Mouse (Mus musculus) forebrain, embryonic 16.5 days (tissue): ENCODE measurements around the gene Nbea. TPM values are rescaled to one million over a fixed set of nuclear protein-coding genes. Genes with fewer than 3 reads are reported as not detected.

ENCODE experiments used
- ATAC-seq: fragments of 200-750 bp; cut with Nextera tagmentation; 2 replicates; pipeline ENCODE4 v1.8.0; 2017; ENCODE audit warnings: mild to moderate bottlenecking, moderate library complexity
- H3K27ac ChIP-seq: fragments of 300-500 bp; sonication (generic); 2 replicates; pipeline ENCODE4 v1.5.1; 2014; ENCODE audit warnings: low read length, control low read depth
- H3K27me3 ChIP-seq: fragments of 300-500 bp; sonication (generic); replicated peaks from 2 replicates; pipeline ENCODE4 v1.6.1; 2014; ENCODE audit warnings: low read length; ENCODE audit not compliant: control insufficient read depth, insufficient read depth
- H3K36me3 ChIP-seq: fragments of 300-500 bp; sonication (generic); 2 replicates; pipeline ENCODE4 v1.6.1; 2014; ENCODE audit not compliant: control insufficient read depth, insufficient read depth
- H3K4me1 ChIP-seq: fragments of 300-500 bp; sonication (generic); replicated peaks from 2 replicates; pipeline ENCODE4 v1.6.1; 2014; ENCODE audit warnings: low read length; ENCODE audit not compliant: control insufficient read depth, insufficient read depth
- H3K4me2 ChIP-seq: fragments of 300-500 bp; sonication (generic); 2 replicates; pipeline ENCODE4 v1.6.1; 2014; ENCODE audit warnings: mild to moderate bottlenecking, low read length, control low read depth
- H3K4me3 ChIP-seq: fragments of 300-500 bp; sonication (generic); replicated peaks from 2 replicates; pipeline ENCODE4 v1.5.1; 2014; ENCODE audit warnings: mild to moderate bottlenecking, low read length, control low read depth
- H3K9ac ChIP-seq: fragments of 300-500 bp; sonication (generic); replicated peaks from 2 replicates; pipeline ENCODE4 v1.6.1; 2014; ENCODE audit warnings: low read depth, low read length, control low read depth
- H3K9me3 ChIP-seq: fragments of 300-500 bp; sonication (generic); 2 replicates; pipeline ENCODE4 v1.6.1; 2016; ENCODE audit warnings: low read length; ENCODE audit not compliant: control insufficient read depth
- WGBS: fragments of 180-500 bp; shearing (Covaris S2); extraction: QIAGEN DNeasy Blood & Tissue Kit; methylation state at CpG from one replicate; pipeline ENCODE4 v1.1.7; 2014; 5-methylcytosine and 5-hydroxymethylcytosine counted together
- polyA plus RNA-seq: library from polyadenylated mRNA; unstranded; fragments of >200 nt; fragmentation: Nextera tagmentation; extraction: Ambion mirVana; gene quantifications from 2 replicates; pipeline ENCODE4 v1.2.1, GENCODE M21; 2015

Gene Nbea
- polyA plus RNA-seq, 1 experiment from 2014 or later: 62.8 TPM

- whole genome bisulfite sequencing: 97% methylated on average over 2 of the region's 2 CpGs
- H3K9me3 ChIP-seq: no peaks in the 10 kb centered on the region
Observed at GRCm38 (mm10) chr3:56157864-56158263, 25.6 kb downstream of the Nbea start.

DNA sequence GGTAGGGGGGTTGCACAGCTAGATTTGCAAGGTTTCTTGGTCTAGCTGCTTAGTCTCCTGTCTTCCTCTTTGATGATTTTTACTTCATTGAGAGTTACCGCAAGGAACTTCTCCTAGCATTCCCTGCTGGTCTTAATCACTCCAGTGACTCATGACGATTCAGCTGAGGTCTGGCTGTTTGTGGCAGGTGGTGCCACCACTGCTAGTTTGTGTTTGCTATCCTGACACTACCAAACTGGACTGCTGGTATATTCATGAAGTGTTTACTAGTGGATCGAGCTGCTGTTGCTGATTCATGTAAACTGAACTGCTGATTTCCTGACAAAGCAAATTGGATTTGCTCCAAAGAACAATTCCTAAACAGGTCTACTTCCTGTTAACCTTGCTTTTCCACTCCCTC lies 56.8 kb downstream of the Nbea start:
- H3K36me3 ChIP-seq: 0 out of 2 replicates have a peak, but pooled peaks cover 2% of the 10 kb centered on the region
- H3K4me2 ChIP-seq: no peak overlapping the region
- no peak overlapping the region for H3K4me3 ChIP-seq
- H3K9me3 ChIP-seq: peaks cover 5% of the 10 kb centered on the region; the same call in 1 of the 2 replicates
- no peaks in the 10 kb centered on the region for H3K4me1 ChIP-seq
- WGBS: 85% methylated on average over 3 of the region's 3 CpGs
- H3K27me3 ChIP-seq: no peaks in the 10 kb centered on the region
- H3K9ac ChIP-seq: no peak overlapping the region
- no peak for ATAC-seq
- no peak overlapping the region for H3K27ac ChIP-seq

More at GRCm38 (mm10) chr3:56157864-56158263, 25.6 kb downstream of the Nbea start:
- Histone ChIP-seq H3K27me3 (no peaks in the 10 kb centered on the region), H3K4me3 (no peak overlapping the region), H3K36me3 (no peaks in the 10 kb centered on the region), H3K27ac (no peak overlapping the region), H3K4me2 (no peak overlapping the region), H3K9ac (no peak overlapping the region), H3K4me1 (no peaks in the 10 kb centered on the region)
- ATAC-seq: no peak; the same call in 1 of the 2 replicates

- ATAC-seq: no peak
- no peak overlapping the region for H3K4me2 ChIP-seq
- H3K27me3 ChIP-seq: no peaks in the 10 kb centered on the region
- no peak overlapping the region for H3K27ac ChIP-seq
- no peaks in the 10 kb centered on the region for H3K9me3 ChIP-seq
- no peaks in the 10 kb centered on the region for H3K36me3 ChIP-seq
- no peak overlapping the region for H3K9ac ChIP-seq
- H3K4me1 ChIP-seq: no peaks in the 10 kb centered on the region
- no peak overlapping the region for H3K4me3 ChIP-seq
Observed at GRCm38 (mm10) chr3:56116647-56117046, 66.9 kb downstream of the Nbea start.

DNA sequence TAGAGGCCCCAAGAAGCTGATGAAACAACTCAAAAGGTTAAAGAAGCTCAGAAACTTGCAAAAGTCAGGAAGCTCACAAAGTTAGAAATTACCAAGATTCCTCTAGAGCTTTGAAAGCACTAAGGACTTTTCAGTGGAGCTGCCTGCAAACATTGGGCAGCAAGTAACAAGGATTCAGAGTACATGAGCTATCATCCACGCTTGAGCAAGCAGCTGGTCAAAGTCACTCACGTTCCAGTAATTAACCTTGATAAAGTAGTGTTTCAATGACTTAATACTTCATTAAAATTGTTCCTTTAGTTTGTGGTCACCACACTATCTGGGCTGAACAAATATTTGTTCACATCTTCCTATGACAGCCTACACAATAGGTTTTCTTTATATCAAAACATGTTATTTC lies 75.4 kb downstream of the Nbea start:
- H3K27me3 ChIP-seq: no peaks in the 10 kb centered on the region
- H3K36me3 ChIP-seq: no peaks in the 10 kb centered on the region
- H3K4me1 ChIP-seq: no peaks in the 10 kb centered on the region
- ATAC-seq: no peak
- WGBS: 65% methylated on average over 2 of the region's 2 CpGs
- H3K9ac ChIP-seq: no peak overlapping the region
- H3K4me2 ChIP-seq: no peak overlapping the region
- no peak overlapping the region for H3K4me3 ChIP-seq
- no peaks in the 10 kb centered on the region for H3K9me3 ChIP-seq
- H3K27ac ChIP-seq: no peak overlapping the region

GRCm38 (mm10) chr3:56097105-56097504 lies 86.4 kb downstream of the Nbea start:
- Histone ChIP-seq H3K27me3 (no peaks in the 10 kb centered on the region), H3K9me3 (no peaks in the 10 kb centered on the region), H3K9ac (no peak overlapping the region), H3K4me3 (no peak overlapping the region), H3K27ac (peak overlapping the region; percentile 53; the same call in 1 of the 2 replicates), H3K36me3 (no peaks in the 10 kb centered on the region), H3K4me2 (no peak overlapping the region), H3K4me1 (peaks cover 5% of the 10 kb centered on the region)
- 8% methylated on average over 5 of the region's 5 CpGs for WGBS
- no peak for ATAC-seq

DNA sequence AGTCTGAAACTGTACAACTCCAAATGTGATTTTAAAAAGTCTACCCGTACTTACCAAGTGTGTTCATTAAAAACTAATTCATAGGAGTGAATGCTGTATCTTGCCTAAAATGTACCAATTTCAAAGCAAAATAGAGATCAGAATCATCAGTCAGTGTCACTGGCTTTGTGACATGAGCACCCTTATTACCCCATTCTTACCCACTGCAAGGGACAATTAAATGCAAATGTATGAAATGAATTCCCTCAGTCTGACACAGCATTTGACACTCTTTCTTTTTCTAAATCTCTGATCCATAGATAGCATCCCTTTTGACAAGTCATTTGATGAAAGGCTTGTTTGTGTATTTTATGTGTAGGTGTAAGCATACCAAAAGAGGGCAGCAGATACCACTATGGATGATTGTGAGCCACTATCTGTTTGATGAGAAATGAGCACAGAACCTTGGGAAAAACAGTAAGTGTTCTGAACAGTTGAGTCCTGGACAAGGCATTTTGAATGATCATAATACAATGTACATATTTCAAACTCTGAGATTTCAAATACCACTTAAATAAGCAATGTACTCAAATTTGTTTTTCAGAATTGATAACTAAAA lies 104.4 kb downstream of the Nbea start:
- no peak overlapping the region for H3K4me3 ChIP-seq
- ATAC-seq: peak; percentile 74
- no peaks in the 10 kb centered on the region for H3K9me3 ChIP-seq
- H3K27ac ChIP-seq: no peak overlapping the region
- WGBS: 71% methylated on average over 1 of the region's 1 CpGs
- no peaks in the 10 kb centered on the region for H3K4me1 ChIP-seq
- no peak overlapping the region for H3K9ac ChIP-seq
- H3K27me3 ChIP-seq: no peaks in the 10 kb centered on the region
- H3K4me2 ChIP-seq: no peak overlapping the region
- H3K36me3 ChIP-seq: no peaks in the 10 kb centered on the region; the same call in 1 of the 2 replicates

DNA sequence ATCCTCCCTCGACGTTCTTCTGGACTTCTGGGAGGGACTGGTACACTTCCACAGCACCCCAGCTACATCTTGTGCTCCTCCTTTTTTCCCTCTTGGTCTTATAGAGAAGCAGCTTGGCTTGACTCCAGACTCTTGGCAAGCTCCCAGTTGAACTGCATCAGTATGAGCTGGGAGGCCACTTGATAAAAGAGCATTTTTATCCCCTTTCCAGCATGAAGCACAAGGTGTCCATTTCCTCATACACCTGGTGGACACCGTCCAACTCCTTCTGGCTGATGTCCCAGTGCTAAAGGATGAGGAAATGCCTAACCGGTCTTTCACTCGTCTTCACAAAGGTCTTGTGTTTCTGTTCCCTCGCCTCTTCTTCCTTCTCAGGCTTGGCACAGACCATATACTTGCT lies 115.7 kb downstream of the Nbea start:
- Histone ChIP-seq H3K27me3 (no peaks in the 10 kb centered on the region), H3K4me1 (peaks cover 5% of the 10 kb centered on the region), H3K9ac (no peak overlapping the region), H3K27ac (0 out of 2 replicates have a peak overlapping the region, but pooled peaks have one; percentile 18), H3K36me3 (peaks cover 6% of the 10 kb centered on the region), H3K4me3 (no peak overlapping the region), H3K9me3 (no peaks in the 10 kb centered on the region), H3K4me2 (no peak overlapping the region)
- no peak for ATAC-seq
- WGBS: 54% methylated on average over 6 of the region's 6 CpGs

DNA sequence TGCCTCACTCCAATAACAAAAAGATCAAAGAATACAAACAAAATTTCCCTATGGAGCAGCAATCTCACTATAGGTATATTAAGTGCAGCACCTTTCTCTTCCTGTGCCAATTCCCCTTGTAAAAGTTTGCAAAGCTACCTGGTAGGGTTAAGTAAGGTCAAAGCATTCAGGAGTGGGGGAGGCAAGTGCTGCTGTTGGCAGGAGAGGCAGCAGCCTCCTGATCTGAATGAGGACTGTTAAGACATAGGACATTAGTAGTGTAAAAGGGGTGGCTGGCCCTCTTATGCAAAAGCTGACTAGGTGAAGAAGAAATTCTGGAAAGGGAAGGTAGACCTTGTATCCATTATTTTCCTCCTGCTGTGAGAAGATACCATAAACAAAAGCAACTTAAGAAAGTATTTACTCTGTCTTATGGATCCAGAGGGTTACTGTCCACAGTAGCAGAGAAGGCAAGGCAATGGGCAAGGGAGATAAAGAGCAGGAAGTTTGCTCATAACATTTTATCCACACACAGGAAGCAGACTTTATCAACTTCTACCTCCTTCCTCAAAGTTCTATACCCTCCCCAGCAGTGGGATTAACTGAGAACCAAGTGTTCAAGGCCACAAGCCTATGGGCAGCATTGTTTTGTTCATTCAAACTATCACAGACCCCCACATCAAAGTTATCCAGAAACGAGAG lies 117.0 kb downstream of the Nbea start:
- 90% methylated on average over 1 of the region's 1 CpGs for WGBS
- Histone ChIP-seq H3K36me3 (peaks cover 6% of the 10 kb centered on the region), H3K9me3 (no peaks in the 10 kb centered on the region), H3K4me3 (no peak overlapping the region), H3K4me1 (peaks cover 5% of the 10 kb centered on the region), H3K4me2 (no peak overlapping the region), H3K9ac (no peak overlapping the region), H3K27ac (no peak overlapping the region), H3K27me3 (no peaks in the 10 kb centered on the region)
- ATAC-seq: no peak

DNA sequence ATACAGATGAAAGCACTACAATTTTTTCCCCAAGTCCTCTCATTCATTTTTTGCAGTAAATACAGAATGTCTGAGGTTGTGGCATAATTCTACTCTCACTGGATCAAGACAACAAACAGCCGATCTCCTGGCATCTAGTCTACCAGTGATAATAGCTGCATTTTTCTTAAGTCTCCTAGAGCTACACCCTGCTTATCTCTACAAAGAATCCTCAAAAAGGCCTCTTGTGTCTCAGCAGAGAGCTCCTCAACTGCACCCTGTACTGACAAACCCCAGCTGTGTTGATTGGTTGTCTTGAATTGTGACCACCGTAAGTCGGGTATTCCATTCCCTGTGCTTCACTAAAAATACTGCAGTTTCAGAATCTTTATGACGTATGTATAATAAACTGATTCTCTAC lies 118.3 kb downstream of the Nbea start:
- Histone ChIP-seq H3K36me3 (peaks cover 6% of the 10 kb centered on the region), H3K9me3 (no peaks in the 10 kb centered on the region), H3K4me2 (no peak overlapping the region), H3K9ac (no peak overlapping the region), H3K4me3 (no peak overlapping the region), H3K27ac (no peak overlapping the region), H3K27me3 (no peaks in the 10 kb centered on the region), H3K4me1 (peaks cover 5% of the 10 kb centered on the region)
- ATAC-seq: no peak
- WGBS: 86% methylated on average over 4 of the region's 4 CpGs
